Mouse (Mus musculus): Measurements from ENCODE around the gene Cyct.

GRCm38 (mm10) chr2:76347839-76348238 lies 12.4 kb downstream of the Cyct start:
- TF ChIP-seq POLR2A (IDR thresholded peaks at IDR 0.05; ENCODE audit: low read depth, low read length) (no peak), CTCF (conservative IDR thresholded peaks at IDR 0.05; ENCODE audit: insufficient read depth, insufficient read length, low read depth, low read length) (no peak)
